ENCODE assay signal across 14 mouse cellular contexts in genomic region chr11:24742561-24742960, GRCm38 (mm10).
DNase-seq lines count a peak whose midpoint lies in the region; ATAC-seq lines count a peak whose summit lies in the region.
"Had no signal": no experiment of that assay in that cellular context is flagged by ENCODE, and none has a peak within 500 bp of the region (broad histone marks: within the 10 kb centered on the region; RNA-seq: fewer than 3 reads in every experiment).

No protein-coding gene starts in this region.

- 0 out of 2 replicates have a peak, but pooled peaks have one; percentile 30 for ATAC-seq in forebrain, embryonic 12.5 days (ENCODE audit: low FRiP score)
- ATAC-seq in forebrain, embryonic 11.5 days (replicated peaks; ENCODE audit: low FRiP score) = no peak
- peak; percentile 70 for ATAC-seq in forebrain, embryonic 14.5 days
- peak; percentile 53 for ATAC-seq in midbrain, embryonic 15.5 days (replicated peaks)
- ATAC-seq: intestine, embryonic 16.5 days had no signal

- no peak for DNase-seq in forebrain, embryonic 11.5 days (ENCODE audit: low spot score)
- peak; percentile 60 for DNase-seq in forebrain, embryonic 14.5 days (ENCODE audit: low spot score)
- DNase-seq in layer of hippocampus, adult 8-10 months (ENCODE audit: low spot score in 2 of 2) = peak; percentile 42 to 48
- DNase-seq in MN1 (ENCODE audit: low spot score) = no peak
- DNase-seq in cerebellum, adult 11 months = no peak
- no peak for DNase-seq in cerebellum, adult 18-20 months
- DNase-seq: adrenal gland, adult 8-10 months; cerebellum, adult 9-10 months had no signal

- H3K4me2 ChIP-seq in forebrain, embryonic 12.5 days = no peak overlapping the region
- H3K4me2 ChIP-seq in forebrain, embryonic 11.5 days (ENCODE audit: low read depth, low read length, severe bottlenecking) = no peak overlapping the region
- H3K4me2 ChIP-seq in forebrain, embryonic 14.5 days (ENCODE audit: low read length) = no peak overlapping the region; the same call in 1 of the 2 replicates
- H3K4me2 ChIP-seq in midbrain, embryonic 15.5 days = peak overlapping the region; percentile 21; the same call in 1 of the 2 replicates
- H3K4me2 ChIP-seq: embryonic facial prominence, embryonic 15.5 days; limb, embryonic 15.5 days had no signal

- WGBS in forebrain, embryonic 12.5 days = 27% methylated on average over 8 of the region's 8 CpGs
- WGBS in forebrain, embryonic 11.5 days = 40% methylated on average over 8 of the region's 8 CpGs
- 19% methylated on average over 8 of the region's 8 CpGs for WGBS in forebrain, embryonic 14.5 days
- 27% methylated on average over 8 of the region's 8 CpGs for whole genome bisulfite sequencing in midbrain, embryonic 15.5 days

- H3K4me1 ChIP-seq in forebrain, embryonic 12.5 days = peaks cover 27% of the 10 kb centered on the region
- peaks cover 12% of the 10 kb centered on the region for H3K4me1 ChIP-seq in forebrain, embryonic 11.5 days (replicated peaks; ENCODE audit: control insufficient read depth, insufficient read depth, low read length)
- peaks cover 10% of the 10 kb centered on the region; the same call in 1 of the 2 replicates for H3K4me1 ChIP-seq in forebrain, embryonic 14.5 days (ENCODE audit: control insufficient read depth, insufficient read depth, low read length)
- peaks cover 24% of the 10 kb centered on the region for H3K4me1 ChIP-seq in midbrain, embryonic 15.5 days

- H3K9ac ChIP-seq in forebrain, embryonic 12.5 days = no peak overlapping the region
- H3K9ac ChIP-seq in forebrain, embryonic 11.5 days (ENCODE audit: low read length) = no peak overlapping the region
- H3K9ac ChIP-seq in forebrain, embryonic 14.5 days (ENCODE audit: low read length) = peak overlapping the region; percentile 18; the same call in 1 of the 2 replicates
- 0 out of 2 replicates have a peak overlapping the region, but pooled peaks have one; percentile 9 for H3K9ac ChIP-seq in midbrain, embryonic 15.5 days
- H3K9ac ChIP-seq: embryonic facial prominence, embryonic 15.5 days; limb, embryonic 15.5 days had no signal

- no peaks in the 10 kb centered on the region for H3K36me3 ChIP-seq in forebrain, embryonic 12.5 days (replicated peaks)
- H3K36me3 ChIP-seq in forebrain, embryonic 11.5 days (ENCODE audit: control insufficient read depth, insufficient read depth, low read length) = no peaks in the 10 kb centered on the region
- no peaks in the 10 kb centered on the region for H3K36me3 ChIP-seq in forebrain, embryonic 14.5 days (ENCODE audit: control insufficient read depth, insufficient read depth, low read length)
- no peaks in the 10 kb centered on the region for H3K36me3 ChIP-seq in midbrain, embryonic 15.5 days (replicated peaks)
- H3K36me3 ChIP-seq: embryonic facial prominence, embryonic 15.5 days; G1E; limb, embryonic 15.5 days had no signal

- no peak overlapping the region for H3K4me3 ChIP-seq in forebrain, embryonic 12.5 days (replicated peaks)
- H3K4me3 ChIP-seq in forebrain, embryonic 11.5 days (ENCODE audit: low read depth, low read length) = no peak overlapping the region
- no peak overlapping the region for H3K4me3 ChIP-seq in forebrain, embryonic 14.5 days (ENCODE audit: low read depth, low read length)
- no peak overlapping the region for H3K4me3 ChIP-seq in midbrain, embryonic 15.5 days
- H3K4me3 ChIP-seq: embryonic facial prominence, embryonic 15.5 days; limb, embryonic 15.5 days had no signal

- no peaks in the 10 kb centered on the region for H3K9me3 ChIP-seq in forebrain, embryonic 12.5 days
- H3K9me3 ChIP-seq in forebrain, embryonic 11.5 days (ENCODE audit: control insufficient read depth, low read length) = no peaks in the 10 kb centered on the region
- H3K9me3 ChIP-seq in forebrain, embryonic 14.5 days (replicated peaks; ENCODE audit: control insufficient read depth, low read length) = no peaks in the 10 kb centered on the region
- no peaks in the 10 kb centered on the region for H3K9me3 ChIP-seq in midbrain, embryonic 15.5 days
- H3K9me3 ChIP-seq: embryonic facial prominence, embryonic 15.5 days; G1E; limb, embryonic 15.5 days had no signal

- no peak overlapping the region for H3K27ac ChIP-seq in forebrain, embryonic 12.5 days
- H3K27ac ChIP-seq in forebrain, embryonic 11.5 days (ENCODE audit: low read depth, low read length) = no peak overlapping the region
- 0 out of 2 replicates have a peak overlapping the region, but pooled peaks have one; percentile 40 for H3K27ac ChIP-seq in forebrain, embryonic 14.5 days (ENCODE audit: low read depth, low read length)
- H3K27ac ChIP-seq in midbrain, embryonic 15.5 days = peak overlapping the region; percentile 35; the same call in 1 of the 2 replicates
- H3K27ac ChIP-seq: embryonic facial prominence, embryonic 15.5 days had no signal

- no peaks in the 10 kb centered on the region for H3K27me3 ChIP-seq in forebrain, embryonic 12.5 days
- H3K27me3 ChIP-seq in forebrain, embryonic 11.5 days (ENCODE audit: control insufficient read depth, insufficient read depth, low read length) = no peaks in the 10 kb centered on the region
- H3K27me3 ChIP-seq in forebrain, embryonic 14.5 days (replicated peaks; ENCODE audit: control insufficient read depth, insufficient read depth, low read length) = no peaks in the 10 kb centered on the region
- H3K27me3 ChIP-seq in midbrain, embryonic 15.5 days (replicated peaks) = no peaks in the 10 kb centered on the region
- H3K27me3 ChIP-seq: embryonic facial prominence, embryonic 15.5 days; limb, embryonic 15.5 days had no signal

Comparison
In these comparisons a context has a peak if more than half of its experiments do, and no peak if none do; other contexts are left out.
1. H3K27ac ChIP-seq: peak in forebrain, embryonic 14.5 days (single experiment) and midbrain, embryonic 15.5 days (single experiment); none in forebrain, embryonic 12.5 days (single experiment) and forebrain, embryonic 11.5 days (single experiment).
2. H3K9ac ChIP-seq: peak in forebrain, embryonic 14.5 days (single experiment) and midbrain, embryonic 15.5 days (single experiment); none in forebrain, embryonic 12.5 days (single experiment) and forebrain, embryonic 11.5 days (single experiment).
3. DNase-seq: peak in forebrain, embryonic 14.5 days (single experiment) and layer of hippocampus, adult 8-10 months (2 of 2); none in forebrain, embryonic 11.5 days (single experiment), MN1 (single experiment), cerebellum, adult 11 months (single experiment) and cerebellum, adult 18-20 months (0 of 2).